Mouse (Mus musculus) myocyte (in vitro differentiated cells): Measurements from ENCODE around the gene Adgrv1. TPM values are rescaled to one million over a fixed set of nuclear protein-coding genes. Genes with fewer than 3 reads are reported as not detected.

ENCODE experiments used
- H3K27me3 ChIP-seq: one replicate; pipeline ENCODE4 v1.6.1; 2011; ENCODE audit not compliant: control insufficient read depth, insufficient read depth, insufficient read length
- H3K36me3 ChIP-seq: one replicate; pipeline ENCODE4 v1.6.1; 2011; ENCODE audit not compliant: control insufficient read depth, insufficient read depth
- H3K4me2 ChIP-seq: one replicate; pipeline ENCODE4 v1.6.1; 2011; ENCODE audit warnings: low read depth, control low read depth
- H3K4me3 ChIP-seq: one replicate; pipeline ENCODE4 v1.5.1; 2011; ENCODE audit warnings: mild to moderate bottlenecking, control low read depth, moderate library complexity
- H3K79me2 ChIP-seq: one replicate; pipeline ENCODE4 v1.6.1; 2011; ENCODE audit not compliant: control insufficient read depth, insufficient read depth
- H3ac ChIP-seq: one replicate; pipeline ENCODE4 v1.6.1; 2011; ENCODE audit not compliant: control insufficient read depth, insufficient read length
- CEBPB ChIP-seq: IDR thresholded peaks from 2 replicates; pipeline ENCODE4 v1.6.1; 2011; ENCODE audit warnings: mild to moderate bottlenecking, moderate library complexity; ENCODE audit not compliant: poor library complexity, insufficient read depth, severe bottlenecking
- E2F4 ChIP-seq: IDR thresholded peaks from one replicate; pipeline ENCODE4 v1.6.1; 2011; ENCODE audit warnings: mild to moderate bottlenecking, control low read depth, moderate library complexity; ENCODE audit not compliant: insufficient read depth
- MAX ChIP-seq: IDR thresholded peaks from one replicate; pipeline ENCODE4 v1.6.1; 2011; ENCODE audit warnings: low read depth, mild to moderate bottlenecking, control low read depth
- MYOD1 ChIP-seq, 3 experiments: IDR thresholded peaks; one replicate each; pipeline ENCODE4 v1.6.1; 2011; ENCODE audit warnings: control low read depth in 2 of 3, low read depth in 2 of 3, mild to moderate bottlenecking in 2 of 3, moderate library complexity in 1 of 3; ENCODE audit not compliant: insufficient read length in 2 of 3, control insufficient read depth in 1 of 3
- MYOG ChIP-seq, 3 experiments: IDR thresholded peaks; one replicate each; pipeline ENCODE4 v1.6.1; 2011; ENCODE audit warnings: control low read depth in 2 of 3, low read depth in 2 of 3, mild to moderate bottlenecking in 2 of 3; ENCODE audit not compliant: insufficient read length in 2 of 3, control insufficient read depth in 1 of 3, insufficient read depth in 1 of 3
- POLR2A ChIP-seq: IDR thresholded peaks from one replicate; pipeline ENCODE4 v1.6.1; 2011; ENCODE audit warnings: low read depth, mild to moderate bottlenecking, control low read depth, moderate library complexity; ENCODE audit not compliant: insufficient read length
- POLR2AphosphoS2 ChIP-seq: IDR thresholded peaks from one replicate; pipeline ENCODE4 v1.6.1; 2011; ENCODE audit warnings: low read depth, control low read depth; ENCODE audit not compliant: insufficient read length
- REST ChIP-seq: IDR thresholded peaks from one replicate; pipeline ENCODE4 v1.6.1; 2011; ENCODE audit warnings: mild to moderate bottlenecking, control low read depth, moderate library complexity; ENCODE audit not compliant: insufficient read depth, insufficient read length
- SRF ChIP-seq: IDR thresholded peaks from one replicate; pipeline ENCODE4 v1.6.1; 2011; ENCODE audit warnings: low read depth; ENCODE audit not compliant: control insufficient read depth, insufficient read length
- TCF12 ChIP-seq: IDR thresholded peaks from one replicate; pipeline ENCODE4 v1.6.1; 2011; ENCODE audit warnings: mild to moderate bottlenecking, control low read depth; ENCODE audit not compliant: poor library complexity, insufficient read depth, severe bottlenecking
- TCF3 ChIP-seq: IDR thresholded peaks from one replicate; pipeline ENCODE4 v1.6.1; 2011; ENCODE audit warnings: low read depth, control low read depth; ENCODE audit not compliant: insufficient read length
- USF1 ChIP-seq: IDR thresholded peaks from one replicate; pipeline ENCODE4 v1.6.1; 2011; ENCODE audit warnings: low read depth, mild to moderate bottlenecking, control low read depth, moderate library complexity
- polyA plus RNA-seq: library from polyadenylated mRNA; unstranded; fragments of >200 nt; fragmentation: generic; extraction: Trizol; gene quantifications from one replicate; pipeline ENCODE4 v1.2.1, GENCODE M21; 2012; ENCODE audit warnings: missing spikeins

The Adgrv1 gene
- polyA plus RNA-seq, 1 experiment = 0.04 TPM

GRCm38 (mm10) chr13:81125846-81126245, 507.1 kb downstream of the Adgrv1 start:
- TF ChIP-seq POLR2AphosphoS2 = no peak
- TF ChIP-seq E2F4 = no peak
- no peak for TF ChIP-seq SRF
- no peak for TF ChIP-seq USF1
- no peak for TF ChIP-seq CEBPB
- Histone ChIP-seq H3K4me3 (no peak overlapping the region), H3K79me2 (no peaks in the 10 kb centered on the region), H3K4me2 (no peak overlapping the region), H3K27me3 (no peaks in the 10 kb centered on the region), H3K36me3 (no peaks in the 10 kb centered on the region), H3ac (no peak overlapping the region)

- no peak for TF ChIP-seq POLR2AphosphoS2
- TF ChIP-seq USF1 = no peak
- TF ChIP-seq MYOD1 (IDR thresholded peaks at IDR 0.05; ENCODE audit: control insufficient read depth in 1 of 3, insufficient read length in 2 of 3, low read depth in 2 of 3) = no peak
- no peak for TF ChIP-seq E2F4
- no peak for TF ChIP-seq POLR2A
- TF ChIP-seq SRF = no peak
- no peak for TF ChIP-seq REST
- no peak for TF ChIP-seq CEBPB
- no peak for TF ChIP-seq MYOG (IDR thresholded peaks at IDR 0.05; ENCODE audit: control insufficient read depth in 1 of 3, insufficient read depth in 1 of 3, insufficient read length in 2 of 3, low read depth in 2 of 3)
- TF ChIP-seq TCF12 = no peak
- TF ChIP-seq TCF3 = no peak
- no peak for TF ChIP-seq MAX
- no peak overlapping the region for H3K4me2 ChIP-seq
Observed at GRCm38 (mm10) chr13:81122238-81122637, 510.7 kb downstream of the Adgrv1 start.

GRCm38 (mm10) chr13:81110479-81110878, 522.5 kb downstream of the Adgrv1 start:
- TF ChIP-seq TCF12 (no peak), E2F4 (no peak), POLR2AphosphoS2 (no peak), MYOG (IDR thresholded peaks at IDR 0.05; ENCODE audit: control insufficient read depth in 1 of 3, insufficient read depth in 1 of 3, insufficient read length in 2 of 3, low read depth in 2 of 3) (no peak), CEBPB (no peak), SRF (no peak), POLR2A (no peak), MAX (no peak), MYOD1 (IDR thresholded peaks at IDR 0.05; ENCODE audit: control insufficient read depth in 1 of 3, insufficient read length in 2 of 3, low read depth in 2 of 3) (no peak), REST (no peak), TCF3 (no peak), USF1 (no peak)
- Histone ChIP-seq H3K79me2 (no peaks in the 10 kb centered on the region), H3K36me3 (no peaks in the 10 kb centered on the region), H3ac (no peak overlapping the region), H3K4me2 (no peak overlapping the region), H3K4me3 (no peak overlapping the region), H3K27me3 (no peaks in the 10 kb centered on the region)

More at GRCm38 (mm10) chr13:81122238-81122637, 510.7 kb downstream of the Adgrv1 start:
- H3K79me2 ChIP-seq = no peaks in the 10 kb centered on the region
- no peaks in the 10 kb centered on the region for H3K36me3 ChIP-seq
- H3ac ChIP-seq = no peak overlapping the region
- H3K27me3 ChIP-seq = no peaks in the 10 kb centered on the region
- no peak overlapping the region for H3K4me3 ChIP-seq

- no peaks in the 10 kb centered on the region for H3K27me3 ChIP-seq
- no peak for TF ChIP-seq MYOG (IDR thresholded peaks at IDR 0.05; ENCODE audit: control insufficient read depth in 1 of 3, insufficient read depth in 1 of 3, insufficient read length in 2 of 3, low read depth in 2 of 3)
- TF ChIP-seq MAX = no peak
- peak in 1 of 3 experiments; percentile 57 for TF ChIP-seq MYOD1 (IDR thresholded peaks at IDR 0.05; ENCODE audit: control insufficient read depth in 1 of 3, insufficient read length in 2 of 3, low read depth in 2 of 3)
- no peaks in the 10 kb centered on the region for H3K79me2 ChIP-seq
- no peak overlapping the region for H3K4me3 ChIP-seq
- H3ac ChIP-seq = no peak overlapping the region
- no peaks in the 10 kb centered on the region for H3K36me3 ChIP-seq
- H3K4me2 ChIP-seq = no peak overlapping the region
Observed at GRCm38 (mm10) chr13:81109676-81110075, 523.3 kb downstream of the Adgrv1 start.

- no peaks in the 10 kb centered on the region for H3K36me3 ChIP-seq
- H3ac ChIP-seq = no peak overlapping the region
- H3K79me2 ChIP-seq = no peaks in the 10 kb centered on the region
- H3K4me3 ChIP-seq = no peak overlapping the region
- H3K4me2 ChIP-seq = no peak overlapping the region
- TF ChIP-seq USF1 (no peak), TCF12 (no peak), POLR2A (no peak), SRF (no peak), POLR2AphosphoS2 (no peak), MAX (no peak), E2F4 (no peak), MYOG (IDR thresholded peaks at IDR 0.05; ENCODE audit: control insufficient read depth in 1 of 3, insufficient read depth in 1 of 3, insufficient read length in 2 of 3, low read depth in 2 of 3) (no peak), MYOD1 (IDR thresholded peaks at IDR 0.05; ENCODE audit: control insufficient read depth in 1 of 3, insufficient read length in 2 of 3, low read depth in 2 of 3) (no peak), REST (no peak), CEBPB (no peak), TCF3 (no peak)
- H3K27me3 ChIP-seq = no peaks in the 10 kb centered on the region
Observed at GRCm38 (mm10) chr13:81108526-81109302, 524.2 kb downstream of the Adgrv1 start.
